Mouse (Mus musculus) thymus, adult 2 months (tissue): ENCODE results near the gene Wnt10b.

Source experiments
- CTCF ChIP-seq: fragments of 200-500 bp; IDR thresholded peaks from 2 replicates; pipeline ENCODE4 v1.5.1; 2012; ENCODE audit warnings: mild to moderate bottlenecking, control low read depth, low read length, moderate library complexity, borderline replicate concordance; ENCODE audit not compliant: control insufficient read depth, poor library complexity, insufficient read depth; ENCODE audit errors: extremely low read depth
- POLR2A ChIP-seq: fragments of 200-500 bp; IDR thresholded peaks from 2 replicates; pipeline ENCODE4 v1.6.1; 2012; ENCODE audit warnings: mild to moderate bottlenecking, low read length, control low read depth, moderate library complexity; ENCODE audit not compliant: control insufficient read depth, poor library complexity, insufficient read depth; ENCODE audit errors: extremely low read depth

DNA sequence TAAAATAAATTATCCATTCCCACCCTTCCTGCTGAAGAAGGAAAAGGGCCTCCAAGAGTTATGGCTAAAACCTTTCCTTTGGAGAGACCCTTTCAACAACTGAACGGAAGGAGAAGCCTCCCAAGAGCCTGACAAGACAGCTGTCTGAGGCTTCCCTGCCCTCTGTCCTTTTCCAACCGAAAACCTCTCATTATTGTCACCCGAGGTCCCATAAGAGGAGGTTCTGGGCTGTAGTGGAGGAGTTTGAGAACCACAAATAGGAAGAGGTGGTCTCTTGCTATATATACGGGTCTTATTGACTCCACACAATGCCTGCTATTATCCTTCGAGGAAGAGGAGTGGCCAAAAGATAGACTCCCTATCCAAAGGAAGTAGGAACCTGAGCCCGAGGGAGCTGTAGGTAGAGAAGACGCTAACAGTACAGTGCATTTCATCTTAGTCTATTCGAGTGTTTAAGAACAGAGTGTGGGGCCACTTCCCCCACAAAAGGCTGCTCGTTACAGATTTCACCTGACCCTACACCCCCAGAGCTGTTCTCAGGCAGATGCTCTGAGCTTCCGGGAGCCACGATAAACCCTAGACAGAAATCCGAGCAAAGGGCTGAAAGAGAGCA is 6.0 kb downstream of the Wnt10b start:
- no peak for TF ChIP-seq CTCF
- no peak for TF ChIP-seq POLR2A
